Mouse (Mus musculus): ENCODE results near the gene Tomm34.

The Tomm34 gene

GRCm38 (mm10) chr2:164070765-164071436 is at the start of gene Tomm34:
Gene Tomm34, minus strand, starts transcription at chr2:164071169.
- DNase-seq (ENCODE audit: low spot score in 2 of 2) = peak; percentile 94 to 97

- DNase-seq (ENCODE audit: low spot score in 2 of 2) = no peak
These were observed 48.5 kb upstream of the Tomm34 start for GRCm38 (mm10) chr2:164119503-164119902.

GRCm38 (mm10) chr2:164115531-164115930 is 44.6 kb upstream of the Tomm34 start:
- DNase-seq (ENCODE audit: low spot score in 2 of 2) = no peak

GRCm38 (mm10) chr2:164114051-164114450 is 43.1 kb upstream of the Tomm34 start:
- DNase-seq (ENCODE audit: low spot score in 2 of 2) = no peak

- no peak for DNase-seq (ENCODE audit: low spot score in 2 of 2)
These were observed 40.6 kb upstream of the Tomm34 start for GRCm38 (mm10) chr2:164111546-164111945.

GRCm38 (mm10) chr2:164108501-164108900 is 37.5 kb upstream of the Tomm34 start:
- DNase-seq (ENCODE audit: low spot score in 2 of 2) = no peak

- DNase-seq (ENCODE audit: low spot score in 2 of 2) = no peak
These were observed 36.3 kb upstream of the Tomm34 start for GRCm38 (mm10) chr2:164107125-164107874.

GRCm38 (mm10) chr2:164106287-164107035 is 35.5 kb upstream of the Tomm34 start:
- no peak for DNase-seq (ENCODE audit: low spot score in 2 of 2)

GRCm38 (mm10) chr2:164103501-164103900 is 32.5 kb upstream of the Tomm34 start:
- peak in 1 of 2 experiments; percentile 39 for DNase-seq (ENCODE audit: low spot score in 2 of 2)

- DNase-seq (ENCODE audit: low spot score in 2 of 2) = no peak
These were observed 31.4 kb upstream of the Tomm34 start for GRCm38 (mm10) chr2:164102366-164102765.

GRCm38 (mm10) chr2:164101936-164102335 is 31.0 kb upstream of the Tomm34 start:
- no peak for DNase-seq (ENCODE audit: low spot score in 2 of 2)

- DNase-seq (ENCODE audit: low spot score in 2 of 2) = no peak
These were observed 27.8 kb upstream of the Tomm34 start for GRCm38 (mm10) chr2:164098603-164099250.

GRCm38 (mm10) chr2:164094152-164094551 is 23.2 kb upstream of the Tomm34 start:
- DNase-seq (ENCODE audit: low spot score in 2 of 2) = no peak

- DNase-seq (ENCODE audit: low spot score in 2 of 2) = no peak
These were observed 18.5 kb upstream of the Tomm34 start for GRCm38 (mm10) chr2:164089508-164089907.

- DNase-seq (ENCODE audit: low spot score in 2 of 2) = no peak
These were observed 16.5 kb upstream of the Tomm34 start for GRCm38 (mm10) chr2:164087416-164088017.

- no peak for DNase-seq (ENCODE audit: low spot score in 2 of 2)
These were observed 13.4 kb upstream of the Tomm34 start for GRCm38 (mm10) chr2:164084342-164084700.

GRCm38 (mm10) chr2:164083609-164084341 is 12.8 kb upstream of the Tomm34 start:
- DNase-seq (ENCODE audit: low spot score in 2 of 2) = no peak

GRCm38 (mm10) chr2:164082175-164082574 is 11.2 kb upstream of the Tomm34 start:
- DNase-seq (ENCODE audit: low spot score in 2 of 2) = no peak

GRCm38 (mm10) chr2:164081577-164081976 is 10.6 kb upstream of the Tomm34 start:
- no peak for DNase-seq (ENCODE audit: low spot score in 2 of 2)

- no peak for DNase-seq (ENCODE audit: low spot score in 2 of 2)
These were observed 8.5 kb upstream of the Tomm34 start for GRCm38 (mm10) chr2:164079488-164079887.

GRCm38 (mm10) chr2:164077875-164078274 is 6.9 kb upstream of the Tomm34 start:
- DNase-seq (ENCODE audit: low spot score in 2 of 2) = no peak

All from urinary bladder, adult 18-20 months (tissue).